Mouse (Mus musculus) cerebellum, adult 11-12 months (tissue): ENCODE results near the gene Avpi1.

Source experiments
- DNase-seq: peaks from one replicate; pipeline ENCODE4 v3.0.0; 2022

Gene Avpi1

DNA sequence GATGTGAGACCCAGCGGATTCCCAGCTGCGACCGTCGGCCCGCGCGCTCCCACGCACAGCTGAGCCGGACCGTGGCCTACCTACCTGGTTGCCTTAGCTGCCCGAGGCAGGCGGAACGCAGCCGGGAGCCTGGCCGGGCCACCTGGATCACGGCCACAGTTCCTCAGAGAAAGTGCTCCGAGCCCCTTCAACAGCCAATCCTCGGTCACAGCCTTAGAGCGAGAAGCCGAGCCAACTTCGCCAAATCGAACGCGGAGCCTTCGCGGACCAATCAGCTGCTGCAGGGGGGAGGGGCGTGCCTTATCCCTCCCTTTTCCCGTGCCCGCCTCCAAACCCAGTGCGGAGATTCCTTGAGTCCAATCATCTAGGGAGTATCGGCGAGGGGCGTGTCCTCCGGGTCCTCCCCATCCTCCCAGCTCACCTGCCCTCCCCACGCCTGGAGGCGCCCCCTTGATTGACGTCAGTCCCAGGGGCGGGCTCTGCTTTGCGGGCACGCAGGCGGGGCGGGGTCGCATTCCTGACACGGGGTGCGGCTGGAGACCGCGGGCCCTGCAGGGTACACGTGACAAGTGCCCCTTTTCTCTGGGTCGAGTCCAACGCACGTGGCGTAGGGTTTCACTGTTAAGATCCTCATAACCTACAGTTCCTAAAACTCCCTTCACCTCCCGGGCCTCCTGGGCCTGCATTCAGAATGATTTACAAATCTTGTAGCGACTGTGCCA lies at the start of gene Avpi1:
Gene Avpi1, minus strand, starts transcription at position 273 of the 722 bp plus-strand sequence.
- DNase-seq, result peak; percentile 100

DNA sequence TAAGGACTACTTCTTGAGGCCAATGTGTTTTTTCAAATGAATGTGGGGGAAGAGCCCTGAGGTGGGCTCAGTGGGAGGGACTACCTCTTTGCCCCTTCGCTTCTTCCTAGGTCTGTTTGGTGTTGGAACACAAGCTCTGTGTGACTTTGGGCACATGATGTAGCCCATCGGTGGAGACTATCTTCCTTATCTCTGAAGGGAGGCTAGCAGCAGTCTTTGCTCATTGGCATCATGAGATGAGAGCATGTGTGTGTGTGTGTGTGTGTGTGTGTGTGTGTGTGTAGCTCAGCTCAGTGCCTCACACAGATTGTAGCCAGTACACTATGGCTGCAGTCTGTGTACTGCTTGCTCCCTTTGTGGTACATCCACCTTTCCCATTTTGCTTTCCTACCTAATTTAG lies 48.6 kb upstream of the Avpi1 start:
- no peak for DNase-seq

DNA sequence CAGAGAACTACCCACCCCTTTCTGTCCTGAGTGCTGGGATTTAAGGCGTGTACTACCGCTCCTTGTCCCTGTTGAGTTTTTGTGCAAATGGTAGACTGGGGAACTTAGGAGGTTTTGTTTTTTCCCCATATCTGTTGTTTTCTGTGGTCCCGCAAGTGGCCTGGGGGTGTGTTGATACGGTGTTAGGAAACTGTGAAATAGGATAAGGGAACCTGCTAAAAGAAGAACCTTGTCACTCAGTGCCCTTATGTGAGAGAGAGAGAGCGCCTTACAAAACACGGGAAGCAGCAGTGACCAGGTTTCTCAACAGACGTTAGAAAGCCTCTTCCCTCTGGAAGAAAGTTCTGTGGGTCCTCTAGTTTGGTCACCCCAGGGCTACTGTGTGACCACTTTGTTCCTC lies 48.0 kb upstream of the Avpi1 start:
- DNase-seq, result no peak

DNA sequence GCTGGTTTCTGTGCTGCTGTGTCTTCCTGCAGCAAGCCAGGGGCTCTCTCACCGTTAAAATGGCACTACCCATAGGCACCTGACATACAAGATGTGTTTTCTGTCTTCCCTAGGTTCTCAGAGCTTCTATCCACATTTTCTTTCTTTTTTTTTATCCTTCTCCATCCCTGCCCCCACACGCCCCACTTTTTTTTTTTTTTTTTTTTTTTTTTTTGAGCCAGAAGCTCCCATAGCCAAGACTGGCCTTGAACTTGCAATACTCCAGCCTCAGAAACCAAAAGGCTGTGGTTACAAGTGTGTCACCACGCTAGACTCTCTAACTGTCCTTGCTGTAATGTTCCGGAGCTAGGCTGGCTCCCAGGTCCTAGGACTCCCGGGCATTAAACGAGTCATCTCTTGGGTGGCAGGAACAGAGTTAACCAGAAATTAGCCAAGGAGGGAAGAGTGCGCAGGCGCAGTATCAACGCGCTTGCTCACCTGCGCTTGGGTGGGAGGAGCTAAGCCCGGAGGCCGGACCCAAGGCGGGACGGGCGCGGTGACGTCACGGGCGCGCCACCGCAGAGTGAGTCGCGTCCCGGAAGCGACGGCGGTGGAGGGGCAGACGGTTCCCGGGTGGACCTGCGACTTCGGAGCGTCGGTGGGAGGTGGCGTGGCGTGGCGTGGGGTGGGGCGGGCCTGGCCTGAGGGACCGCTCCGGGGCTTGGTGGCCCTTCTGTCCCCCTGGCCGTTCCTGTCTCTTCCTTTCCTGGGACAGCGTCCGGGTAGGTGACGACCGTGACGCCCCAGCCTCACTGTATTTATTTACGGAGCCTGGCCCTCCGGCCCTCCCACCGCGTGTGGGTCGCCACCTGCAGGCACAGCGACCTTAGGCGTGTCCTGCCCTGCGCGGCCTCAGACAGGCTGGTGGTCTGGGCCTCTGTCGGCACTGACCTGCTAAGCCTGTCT lies 41.4 kb upstream of the Avpi1 start:
- peak; percentile 97 for DNase-seq

DNA sequence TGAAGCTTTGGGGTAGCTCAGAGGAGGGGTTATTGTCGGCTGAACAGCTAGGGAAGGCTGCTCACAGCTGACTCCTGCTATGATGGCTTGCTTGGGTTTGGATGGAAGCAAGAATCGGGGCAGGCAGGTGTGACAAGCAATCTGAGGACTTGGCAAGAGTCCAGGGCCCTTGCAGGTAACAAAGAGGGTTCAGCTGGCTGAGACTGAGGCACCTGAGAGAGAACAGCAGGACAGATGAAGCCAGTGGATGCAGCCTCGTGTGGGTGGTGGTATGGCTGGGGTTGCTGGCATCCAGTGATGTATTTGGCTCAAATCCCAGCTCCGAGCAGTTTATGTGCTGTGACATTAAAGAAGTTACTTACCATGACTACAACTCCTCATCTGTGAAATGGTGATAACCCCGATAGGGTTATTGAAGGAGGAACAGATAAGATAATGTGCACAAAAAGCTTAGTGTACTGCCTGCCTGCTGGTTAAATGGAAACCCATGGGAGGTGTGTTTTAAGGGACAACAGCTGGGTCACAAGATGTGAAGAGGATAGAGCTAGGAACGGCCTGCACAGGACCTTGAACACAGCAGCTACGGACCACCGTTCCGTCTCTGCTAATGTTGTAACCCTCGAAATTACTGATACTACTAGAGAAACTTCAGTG lies 40.6 kb upstream of the Avpi1 start:
- peak; percentile 70 for DNase-seq

DNA sequence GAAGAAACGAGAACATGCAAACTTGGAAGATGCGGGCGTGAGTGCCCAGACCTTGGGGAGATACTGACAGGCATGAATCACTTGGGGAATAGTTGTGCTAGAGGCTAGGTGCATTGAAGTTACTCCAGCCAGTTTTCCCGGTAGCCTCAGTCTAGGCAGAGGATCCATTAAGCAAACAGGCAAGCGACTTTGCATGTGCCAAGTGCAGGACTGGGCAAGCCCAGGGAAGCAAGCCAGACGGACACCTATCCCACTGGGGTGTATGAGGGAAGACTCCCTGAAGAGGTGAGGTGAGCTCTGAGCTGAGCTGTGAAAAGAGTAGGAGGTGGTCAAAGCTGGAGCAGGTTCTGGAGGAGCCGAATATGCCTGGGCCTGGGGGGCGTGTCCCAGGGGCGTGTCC lies 38.6 kb upstream of the Avpi1 start:
- peak; percentile 48 for DNase-seq

DNA sequence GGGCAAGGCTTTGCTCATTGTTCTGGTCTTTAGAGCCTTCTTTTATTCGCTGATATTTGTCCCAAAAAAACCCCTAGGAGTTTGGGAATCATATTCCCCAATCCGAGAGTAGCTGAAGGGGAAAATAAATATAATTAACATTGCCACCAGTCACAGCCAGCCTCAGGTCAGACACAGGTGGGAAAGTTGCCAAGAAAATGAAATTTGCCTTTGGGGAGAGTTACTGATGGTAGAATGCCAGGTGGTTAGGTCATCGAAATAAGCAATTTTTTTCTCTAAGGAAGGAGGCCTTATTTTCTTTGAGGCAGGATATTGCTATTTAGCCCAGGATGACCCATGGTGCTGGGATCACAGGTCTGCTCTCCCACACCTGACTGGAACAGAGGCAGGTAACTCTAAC lies 37.9 kb upstream of the Avpi1 start:
- no peak for DNase-seq

DNA sequence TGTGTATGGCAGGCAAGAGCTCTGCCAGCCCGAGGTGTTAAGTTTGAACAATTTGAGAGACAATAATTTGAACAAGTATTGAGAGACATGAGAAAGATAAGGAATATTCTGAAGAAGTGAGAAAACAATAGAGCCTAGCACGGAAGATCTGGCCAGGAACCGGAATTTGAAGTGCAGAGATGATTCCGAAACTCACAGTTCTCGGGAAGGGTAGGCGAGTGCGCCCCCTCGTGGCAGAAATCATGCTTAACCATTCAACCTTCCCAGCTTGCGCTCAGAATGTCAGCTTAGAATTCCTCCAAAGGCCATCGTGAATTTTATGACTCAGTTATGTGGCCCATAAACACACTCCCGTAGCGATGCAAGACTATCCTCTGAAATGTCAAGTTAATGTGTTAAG lies 37.3 kb upstream of the Avpi1 start:
- DNase-seq, result peak; percentile 73

DNA sequence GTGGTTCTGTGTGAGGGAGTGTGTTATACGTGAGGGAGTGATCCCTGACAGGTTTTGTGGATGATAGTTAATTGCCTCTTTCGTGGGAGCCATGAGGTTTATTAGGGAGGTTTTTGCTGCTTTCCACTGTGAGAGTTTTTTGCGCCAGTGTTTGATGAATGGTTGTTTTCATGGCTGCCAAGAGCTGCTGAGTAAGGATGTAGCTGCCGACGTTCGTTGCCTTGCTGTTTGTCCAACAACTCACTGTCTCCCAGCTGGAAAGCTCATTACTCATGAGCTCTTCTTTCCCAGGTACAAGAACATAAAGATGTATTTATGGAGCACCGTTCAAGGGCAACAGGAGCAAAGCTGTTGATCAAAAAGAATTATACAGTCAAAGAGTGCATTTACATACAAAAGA lies 35.3 kb upstream of the Avpi1 start:
- no peak for DNase-seq

DNA sequence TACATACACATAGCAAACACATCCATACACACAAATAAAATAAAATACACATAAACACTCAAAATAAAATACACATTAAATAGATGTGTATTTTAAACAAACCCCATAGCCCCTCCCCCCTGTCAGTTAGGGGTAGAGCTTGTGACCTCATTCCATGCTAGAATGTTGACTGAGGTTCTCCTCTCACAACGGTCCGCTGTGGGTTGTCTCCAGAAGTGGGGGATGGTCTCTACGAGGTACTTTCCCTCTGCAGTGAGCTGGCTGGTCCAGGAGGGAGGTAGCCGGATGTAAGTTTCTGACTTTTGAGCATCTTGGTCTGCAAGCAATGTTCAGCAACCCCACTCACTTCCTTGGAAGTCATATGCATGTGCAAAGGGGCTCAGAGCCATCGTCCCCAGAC lies 34.9 kb upstream of the Avpi1 start, which contains the start of gene Zfyve27:
Gene Zfyve27, plus strand, starts transcription at position 188 of the 400 bp plus-strand sequence.
- no peak for DNase-seq

- no peak for DNase-seq
Measured at GRCm38 (mm10) chr19:42158246-42159017, 29.6 kb upstream of the Avpi1 start.

DNA sequence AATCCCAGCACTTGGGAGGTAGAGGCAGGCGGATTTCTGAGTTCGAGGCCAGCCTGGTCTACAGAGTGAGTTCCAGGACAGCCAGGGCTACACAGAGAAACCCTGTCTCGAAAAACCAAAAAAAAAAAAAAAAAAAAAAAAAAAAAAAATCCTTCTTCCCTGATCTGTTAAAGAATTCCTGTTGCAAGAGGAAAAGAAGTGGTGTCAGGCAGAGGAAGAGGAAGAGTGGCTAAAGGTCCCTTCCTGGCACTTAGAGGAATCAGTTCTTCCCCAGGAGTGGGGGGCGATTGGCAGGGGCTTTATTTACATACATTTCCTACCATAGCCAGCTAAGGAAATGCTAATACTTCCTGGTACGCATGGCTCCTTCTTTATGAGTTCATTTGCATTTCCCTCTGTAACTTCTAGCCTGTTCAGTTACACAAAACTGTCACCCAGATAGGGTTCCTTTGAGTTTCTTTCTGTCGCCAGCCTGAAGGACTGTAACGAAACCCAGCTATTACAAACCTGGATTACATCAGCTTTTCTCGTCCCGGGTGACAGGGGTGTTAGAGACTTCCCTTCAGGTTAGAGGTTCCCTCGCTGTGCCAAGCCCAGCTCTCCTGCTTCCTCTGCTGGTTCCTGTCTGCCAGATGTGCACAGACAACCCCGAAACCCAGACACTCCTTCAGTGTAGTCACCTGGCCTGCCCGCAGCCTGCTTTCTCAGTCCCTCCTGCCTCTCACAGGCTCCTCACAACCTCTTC lies 28.8 kb upstream of the Avpi1 start:
- DNase-seq, result no peak

DNA sequence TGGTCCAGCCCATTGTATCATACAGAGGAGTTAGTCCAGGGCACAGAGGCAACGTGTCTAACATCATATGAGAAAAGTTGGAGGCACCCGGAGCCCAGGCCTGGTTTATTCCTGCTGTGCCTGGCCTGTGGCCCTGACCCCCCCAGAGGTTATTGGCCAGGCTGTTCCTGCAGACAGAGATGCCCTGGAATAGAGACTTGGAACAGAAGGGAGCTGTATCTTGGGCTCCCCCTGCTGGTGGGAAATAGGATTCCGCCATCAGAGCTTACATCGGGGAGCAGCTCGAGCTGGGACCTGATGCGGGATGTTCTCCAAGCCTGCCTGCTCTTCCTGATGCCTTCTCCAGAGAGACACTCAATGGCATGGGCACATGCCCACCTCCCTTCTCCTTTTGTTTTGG lies 23.1 kb upstream of the Avpi1 start:
- DNase-seq, result peak; percentile 88

- DNase-seq, result peak; percentile 35
Measured at GRCm38 (mm10) chr19:42148569-42148860, 19.7 kb upstream of the Avpi1 start.

- DNase-seq, result peak; percentile 79
Measured at GRCm38 (mm10) chr19:42147769-42148568, 19.1 kb upstream of the Avpi1 start.

GRCm38 (mm10) chr19:42147170-42147768 lies 18.4 kb upstream of the Avpi1 start, which contains the start of gene Marveld1:
Gene Marveld1 (plus strand): TSS chr19:42147400.
- DNase-seq, result peak; percentile 65

- DNase-seq, result peak; percentile 29
Measured at GRCm38 (mm10) chr19:42146276-42147010, 17.6 kb upstream of the Avpi1 start.

DNA sequence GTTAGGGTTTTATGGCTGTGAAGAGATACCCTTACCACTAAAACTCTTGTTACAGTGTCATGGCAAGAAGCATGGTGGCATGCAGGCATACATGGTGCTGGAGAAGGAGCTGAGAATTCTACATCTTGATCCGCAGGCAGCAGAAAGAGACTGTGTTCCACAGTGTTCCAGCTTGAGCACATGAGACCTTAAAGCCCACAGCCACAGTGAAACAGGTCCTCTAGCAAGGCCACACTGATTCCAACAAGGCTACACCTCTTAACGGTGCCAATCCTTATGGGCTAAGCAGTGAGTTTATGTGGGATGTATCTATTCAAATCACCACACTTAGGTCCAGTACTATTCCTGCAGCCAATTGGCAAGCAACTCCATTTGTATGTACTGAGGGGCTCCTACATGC lies 16.9 kb upstream of the Avpi1 start:
- no peak for DNase-seq

DNA sequence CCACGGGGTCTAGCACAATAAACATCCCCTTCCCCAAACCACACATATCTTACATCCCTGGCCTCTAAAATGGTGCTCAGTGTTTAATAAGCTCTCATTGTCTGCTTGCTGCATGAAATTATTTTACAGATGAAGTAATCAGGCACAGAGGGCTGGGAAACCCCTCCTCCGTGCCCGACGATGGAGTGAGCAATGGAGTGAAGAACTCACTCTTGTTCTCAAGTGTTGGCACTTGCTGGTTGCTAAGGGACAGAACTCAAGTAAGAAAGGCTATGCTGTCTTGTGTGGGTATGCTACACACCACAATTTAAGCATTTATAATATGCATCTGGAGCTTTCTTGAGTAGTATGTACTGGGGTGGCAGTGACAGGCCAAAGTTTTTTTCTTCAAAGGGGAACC lies 16.4 kb upstream of the Avpi1 start:
- DNase-seq, result no peak
